Mouse (Mus musculus) layer of hippocampus, adult 8-10 months (tissue): ENCODE results near the gene Oma1. TPM values are rescaled to one million over a fixed set of nuclear protein-coding genes. Genes with fewer than 3 reads are reported as not detected.

Experiments used
- DNase-seq, 2 experiments: peaks; one replicate each; pipeline ENCODE4 v3.0.0; 2022; ENCODE audit warnings: low spot score in 2 of 2
- total RNA-seq, 4 experiments: library from RNA; stranded (reverse); gene quantifications; 2 replicates each; pipeline ENCODE4 v1.2.4; 2022

The Oma1 gene
- total RNA-seq, 4 experiments from 2014 or later, result 8.3 to 11.1 (median 10.0) TPM

- no peak for DNase-seq
These were observed 43.8 kb downstream of the Oma1 start for GRCm38 (mm10) chr4:103357457-103357856.

- no peak for DNase-seq
These were observed 45.4 kb downstream of the Oma1 start for GRCm38 (mm10) chr4:103358941-103359448.

GRCm38 (mm10) chr4:103382171-103382570 is 68.6 kb downstream of the Oma1 start:
- DNase-seq, result no peak

GRCm38 (mm10) chr4:103385031-103385430 is 71.4 kb downstream of the Oma1 start:
- DNase-seq, result no peak

GRCm38 (mm10) chr4:103385835-103386787 is 72.5 kb downstream of the Oma1 start:
- DNase-seq, result no peak

- DNase-seq, result no peak
These were observed 73.7 kb downstream of the Oma1 start for GRCm38 (mm10) chr4:103387292-103387691.

GRCm38 (mm10) chr4:103388530-103389178 is 75.0 kb downstream of the Oma1 start:
- DNase-seq, result no peak

GRCm38 (mm10) chr4:103389583-103389982 is 76.0 kb downstream of the Oma1 start:
- no peak for DNase-seq

- no peak for DNase-seq
These were observed 76.9 kb downstream of the Oma1 start for GRCm38 (mm10) chr4:103390499-103390898.

GRCm38 (mm10) chr4:103395066-103395465 is 81.5 kb downstream of the Oma1 start:
- DNase-seq, result no peak

GRCm38 (mm10) chr4:103395905-103396304 is 82.3 kb downstream of the Oma1 start:
- DNase-seq, result no peak

- no peak for DNase-seq
These were observed 83.3 kb downstream of the Oma1 start for GRCm38 (mm10) chr4:103396876-103397275.

- no peak for DNase-seq
These were observed 89.0 kb downstream of the Oma1 start for GRCm38 (mm10) chr4:103402581-103402980.

GRCm38 (mm10) chr4:103405321-103405720 is 91.7 kb downstream of the Oma1 start:
- DNase-seq, result no peak

- DNase-seq, result no peak
These were observed 96.7 kb downstream of the Oma1 start for GRCm38 (mm10) chr4:103410217-103410799.

Other genes starting within 250 kb of the Oma1 start
- 10 to 100 TPM; 44.4 to 56.1 (median 51.3) TPM for gene Mier1, start 199.4 kb upstream of the Oma1 start, total RNA-seq
- 10 to 100 TPM; 10.5 to 22.2 (median 13.9) TPM for gene Wdr78, start 199.3 kb upstream of the Oma1 start, total RNA-seq
- 10 to 100 TPM; 13.2 to 15.4 (median 13.8) TPM for gene Slc35d1, start 98.6 kb upstream of the Oma1 start, total RNA-seq
- not detected for gene 4921539E11Rik, start 22.9 kb upstream of the Oma1 start, total RNA-seq